Mouse (Mus musculus): ENCODE measurements around the gene Rab11fip3.

Gene Rab11fip3

GRCm38 (mm10) chr17:25956201-25956600 lies 113.2 kb downstream of the Rab11fip3 start:
- DNase-seq (ENCODE audit: low spot score): no peak

- no peak for DNase-seq (ENCODE audit: low spot score)
Observed at GRCm38 (mm10) chr17:25955736-25956135, 113.6 kb downstream of the Rab11fip3 start.

GRCm38 (mm10) chr17:25954671-25955070 lies 114.7 kb downstream of the Rab11fip3 start:
- no peak for DNase-seq (ENCODE audit: low spot score)

GRCm38 (mm10) chr17:25953161-25953560 lies 116.2 kb downstream of the Rab11fip3 start:
- no peak for DNase-seq (ENCODE audit: low spot score)

GRCm38 (mm10) chr17:25951803-25952623 lies 117.3 kb downstream of the Rab11fip3 start, which contains the start of gene A930017K11Rik:
Gene A930017K11Rik (minus strand): TSS chr17:25952565.
- DNase-seq (ENCODE audit: low spot score): no peak

- no peak for DNase-seq (ENCODE audit: low spot score)
Observed at GRCm38 (mm10) chr17:25951225-25951802, 118.0 kb downstream of the Rab11fip3 start.

GRCm38 (mm10) chr17:25950706-25951105 lies 118.6 kb downstream of the Rab11fip3 start:
- no peak for DNase-seq (ENCODE audit: low spot score)

GRCm38 (mm10) chr17:25949981-25950380 lies 119.4 kb downstream of the Rab11fip3 start:
- no peak for DNase-seq (ENCODE audit: low spot score)

- no peak for DNase-seq (ENCODE audit: low spot score)
Observed at GRCm38 (mm10) chr17:25948051-25948450, 121.3 kb downstream of the Rab11fip3 start.

GRCm38 (mm10) chr17:25947576-25947975 lies 121.8 kb downstream of the Rab11fip3 start:
- DNase-seq (ENCODE audit: low spot score): no peak

GRCm38 (mm10) chr17:25946891-25947290 lies 122.5 kb downstream of the Rab11fip3 start:
- DNase-seq (ENCODE audit: low spot score): no peak

GRCm38 (mm10) chr17:25946349-25946748 lies 123.0 kb downstream of the Rab11fip3 start:
- DNase-seq (ENCODE audit: low spot score): no peak

- no peak for DNase-seq (ENCODE audit: low spot score)
Observed at GRCm38 (mm10) chr17:25945517-25946155, 123.7 kb downstream of the Rab11fip3 start.

- no peak for DNase-seq (ENCODE audit: low spot score)
Observed at GRCm38 (mm10) chr17:25944366-25945163, 124.8 kb downstream of the Rab11fip3 start, which contains the start of the genes Pigq and Nhlrc4. Gene Pigq (minus strand): TSS chr17:25944936. Gene Nhlrc4 (minus strand): TSS chr17:25944961.

- no peak for DNase-seq (ENCODE audit: low spot score)
Observed at GRCm38 (mm10) chr17:25943769-25944168, 125.6 kb downstream of the Rab11fip3 start.

- no peak for DNase-seq (ENCODE audit: low spot score)
Observed at GRCm38 (mm10) chr17:25943221-25943620, 126.1 kb downstream of the Rab11fip3 start.

GRCm38 (mm10) chr17:25942597-25943151 lies 126.7 kb downstream of the Rab11fip3 start:
- no peak for DNase-seq (ENCODE audit: low spot score)

GRCm38 (mm10) chr17:25941511-25942241 lies 127.7 kb downstream of the Rab11fip3 start:
- DNase-seq (ENCODE audit: low spot score): peak; percentile 72

All from layer of hippocampus, adult 11-12 months (tissue).